Mouse (Mus musculus) kidney, postnatal 10 days (tissue): ENCODE measurements at regions not wholly inside any gene's neighbourhood (a gene's known extent, or its start where the extent isn't known, plus 50 kb on each side); places are given as distances from the start of the nearest gene placed in this dataset.

Experiments used
- DNase-seq: peaks from one replicate; pipeline ENCODE4 v3.0.0; 2021; ENCODE audit warnings: mixed read lengths

- no peak for DNase-seq
These were observed 97.2 kb upstream of the 1500015O10Rik start for GRCm38 (mm10) chr1:43633246-43633645.

GRCm38 (mm10) chr1:43635718-43636117, 94.7 kb upstream of the 1500015O10Rik start:
- DNase-seq: peak; percentile 28

DNA sequence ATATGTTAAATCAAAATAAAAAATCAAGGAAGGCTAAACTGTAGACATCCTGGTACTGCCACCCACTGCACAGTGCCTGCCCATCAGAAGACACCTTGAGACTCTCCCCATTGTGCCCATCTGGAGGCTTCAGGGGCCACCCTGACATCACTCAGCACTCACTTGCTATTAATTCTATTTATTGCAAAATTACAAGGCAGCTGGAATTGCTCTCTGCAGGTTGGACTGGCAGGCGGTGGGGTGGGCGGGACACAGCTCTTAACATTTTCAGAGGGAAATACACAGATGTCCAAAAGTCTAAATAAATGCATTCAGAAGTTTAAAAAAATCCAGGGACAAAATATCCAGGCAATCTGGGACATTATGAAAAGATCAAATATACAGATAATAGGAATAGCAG, 92.4 kb upstream of the 1500015O10Rik start:
- no peak for DNase-seq

DNA sequence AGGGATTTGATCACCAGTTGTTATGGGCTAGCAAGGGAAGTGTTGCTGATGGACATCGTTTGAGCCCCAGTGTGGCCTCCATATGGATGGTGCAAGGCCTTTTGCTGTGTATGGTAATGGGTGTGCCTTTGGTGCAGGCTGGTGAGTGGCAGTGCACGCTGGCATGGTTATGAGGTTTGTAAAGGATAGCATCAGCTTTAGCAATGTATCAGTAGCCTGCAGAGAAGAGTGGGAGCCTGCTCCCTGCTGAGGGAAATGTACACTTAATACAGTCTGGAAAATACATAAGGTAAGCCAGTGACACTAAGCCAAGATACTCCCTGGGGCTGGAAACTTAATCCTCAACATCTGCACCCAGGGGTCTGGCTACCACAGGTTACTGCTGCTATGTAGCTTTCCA, 58.4 kb upstream of the 1500015O10Rik start:
- DNase-seq: no peak
